Mouse (Mus musculus) common myeloid progenitor, adult 5-6 weeks (primary cell): ENCODE measurements around the gene Ralgapa2. TPM values are rescaled to one million over a fixed set of nuclear protein-coding genes. Genes with fewer than 3 reads are reported as not detected.

ENCODE experiments used
- ATAC-seq: replicated peaks from 2 replicates; pipeline ENCODE4 v1.8.0; 2016; ENCODE audit warnings: low read depth, mild to moderate bottlenecking, moderate TSS enrichment, inconsistent platforms; ENCODE audit not compliant: poor library complexity, severe bottlenecking
- total RNA-seq: library from RNA; stranded (forward); fragments of 200-1000, 187-1606 nt; gene quantifications from 2 replicates; pipeline ENCODE4 v1.2.3, GENCODE M21; 2017

The Ralgapa2 gene
- total RNA-seq, 1 experiment from 2014 or later: 24.2 TPM

GRCm38 (mm10) chr2:146231485-146231884 is 280.7 kb downstream of the Ralgapa2 start:
- no peak for ATAC-seq

GRCm38 (mm10) chr2:146228435-146228834 is 283.7 kb downstream of the Ralgapa2 start:
- ATAC-seq: no peak

- no peak for ATAC-seq
Measured at GRCm38 (mm10) chr2:146227646-146228045, 284.5 kb downstream of the Ralgapa2 start.

- ATAC-seq: peak; percentile 73
Measured at GRCm38 (mm10) chr2:146226484-146226883, 285.7 kb downstream of the Ralgapa2 start.

- ATAC-seq: no peak
Measured at GRCm38 (mm10) chr2:146225818-146226217, 286.3 kb downstream of the Ralgapa2 start.

DNA sequence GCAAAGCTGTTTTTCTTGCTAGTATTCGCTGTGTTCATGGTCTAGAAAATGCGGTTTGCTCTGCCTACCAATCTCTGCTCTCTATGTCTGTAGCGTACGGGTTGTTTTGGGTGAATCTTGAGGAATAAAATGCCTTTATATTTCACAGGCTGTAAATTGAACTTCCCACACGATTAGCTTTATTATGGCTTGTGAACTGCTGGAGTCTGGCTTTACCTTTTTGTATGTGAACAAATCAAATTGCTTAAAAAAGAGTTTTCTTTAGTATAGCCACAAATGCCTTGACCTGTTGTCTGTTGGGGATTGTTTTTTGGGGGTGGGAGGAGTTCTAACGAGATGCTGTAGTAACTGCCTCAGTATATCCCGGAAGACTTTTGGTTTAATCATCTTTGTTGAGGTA is 288.0 kb downstream of the Ralgapa2 start:
- ATAC-seq: no peak

DNA sequence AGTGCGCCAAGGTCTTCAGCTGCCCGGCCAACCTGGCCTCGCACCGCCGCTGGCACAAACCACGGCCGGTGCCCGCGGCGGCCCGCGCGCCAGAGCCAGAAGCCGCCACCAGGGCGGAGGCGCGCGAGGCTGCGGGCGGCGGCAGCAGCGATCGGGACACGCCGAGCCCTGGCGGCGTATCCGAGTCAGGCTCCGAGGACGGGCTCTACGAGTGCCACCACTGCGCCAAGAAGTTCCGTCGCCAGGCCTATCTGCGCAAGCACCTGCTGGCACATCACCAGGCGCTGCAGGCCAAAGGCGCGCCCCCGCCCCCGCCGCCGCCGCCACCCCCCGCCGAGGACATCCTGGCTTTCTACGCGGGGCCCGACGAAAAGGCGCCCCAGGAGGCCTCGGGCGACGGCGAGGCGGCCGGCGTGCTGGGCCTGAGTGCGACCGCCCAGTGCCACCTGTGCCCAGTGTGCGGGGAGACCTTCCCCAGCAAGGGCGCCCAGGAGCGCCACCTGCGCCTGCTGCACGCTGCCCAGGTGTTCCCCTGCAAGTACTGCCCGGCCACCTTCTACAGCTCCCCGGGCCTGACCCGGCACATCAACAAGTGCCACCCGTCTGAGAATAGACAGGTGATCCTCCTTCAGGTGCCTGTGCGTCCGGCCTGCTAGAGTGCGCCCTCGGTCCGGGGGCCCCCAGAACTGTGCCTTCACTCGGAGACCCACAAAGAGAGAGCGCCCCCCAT is 288.8 kb downstream of the Ralgapa2 start:
- peak; percentile 40 for ATAC-seq

DNA sequence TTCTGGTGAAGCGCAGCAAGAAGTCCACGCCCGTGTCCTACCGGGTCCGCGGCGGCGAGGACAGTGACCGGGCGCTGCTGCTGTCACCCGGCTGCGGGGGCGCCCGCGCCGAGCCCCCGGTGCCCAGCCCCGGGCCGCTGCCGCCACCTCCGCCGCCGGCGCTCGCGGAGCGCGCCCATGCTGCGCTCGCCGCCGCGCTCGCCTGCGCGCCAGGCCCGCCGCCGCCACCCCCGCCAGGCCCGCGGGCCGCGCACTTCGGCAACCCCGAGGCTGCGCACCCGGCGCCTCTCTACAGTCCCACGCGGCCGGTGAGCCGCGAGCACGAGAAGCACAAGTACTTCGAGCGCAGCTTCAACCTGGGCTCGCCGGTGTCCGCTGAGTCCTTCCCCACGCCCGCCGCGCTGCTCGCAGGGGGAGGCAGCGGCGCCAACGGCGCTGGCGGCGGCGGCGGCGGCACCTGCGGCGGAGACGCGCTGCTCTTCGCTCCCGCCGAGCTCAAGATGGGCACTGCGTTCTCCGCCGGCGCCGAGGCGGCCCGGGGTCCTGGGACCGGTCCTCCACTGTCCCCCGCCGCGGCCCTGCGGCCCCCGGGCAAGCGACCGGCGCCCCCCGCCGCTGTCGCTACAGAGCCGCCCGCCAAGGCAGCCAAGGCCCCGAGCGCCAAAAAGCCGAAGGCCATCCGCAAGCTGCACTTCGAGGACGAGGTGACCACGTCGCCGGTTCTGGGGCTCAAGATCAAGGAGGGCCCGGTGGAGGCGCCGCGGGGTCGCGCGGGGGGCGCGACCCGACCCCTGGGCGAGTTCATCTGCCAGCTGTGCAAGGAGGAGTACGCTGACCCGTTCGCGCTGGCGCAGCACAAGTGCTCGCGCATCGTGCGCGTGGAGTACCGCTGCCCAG is 289.6 kb downstream of the Ralgapa2 start:
- ATAC-seq: no peak

DNA sequence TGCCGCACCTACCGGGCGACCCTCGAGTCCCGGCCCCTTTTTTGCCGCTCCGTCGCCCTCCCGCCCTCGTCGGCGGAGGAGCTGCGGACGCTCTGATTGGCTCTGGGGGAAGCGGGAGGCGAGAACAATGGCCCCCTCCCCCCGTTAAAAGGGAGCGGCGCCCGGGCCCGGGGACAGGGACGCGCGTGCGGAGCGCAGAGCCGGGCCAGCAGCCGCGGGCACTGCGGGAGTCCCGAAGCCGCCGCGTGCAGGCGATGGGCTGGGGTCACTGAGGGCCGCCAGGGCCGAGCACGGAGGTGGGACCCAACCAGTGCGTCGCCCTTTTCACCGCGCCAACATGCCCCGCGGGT is 290.2 kb downstream of the Ralgapa2 start:
- no peak for ATAC-seq

- ATAC-seq: peak; percentile 13
Measured at GRCm38 (mm10) chr2:146221076-146221928, 290.8 kb downstream of the Ralgapa2 start, which contains the start of gene Insm1. Gene Insm1 (plus strand): TSS chr2:146221921.

DNA sequence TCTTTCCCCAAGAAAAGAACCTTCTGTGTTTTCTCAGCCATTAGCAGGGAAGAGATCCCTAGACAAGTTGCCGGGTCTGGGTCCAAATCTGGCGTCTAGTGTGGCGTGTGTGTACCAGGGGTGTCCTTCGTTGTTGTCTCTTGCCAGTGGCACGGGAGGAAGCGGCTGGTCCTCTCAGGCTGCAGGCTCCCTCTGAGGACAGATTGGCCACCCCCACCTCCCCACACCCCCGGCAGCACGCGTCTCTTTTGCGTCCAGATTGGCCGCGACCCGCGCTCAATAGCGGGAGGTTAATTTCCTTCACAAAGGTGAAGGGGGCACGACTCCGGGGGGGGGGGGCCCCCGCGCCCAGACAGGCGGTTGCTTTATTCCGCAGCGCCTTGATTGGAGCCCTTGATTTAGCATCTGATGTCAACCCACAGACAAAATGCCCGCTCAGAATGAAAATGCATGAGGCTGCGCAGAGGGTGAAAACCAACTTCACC is 291.5 kb downstream of the Ralgapa2 start:
- no peak for ATAC-seq

- no peak for ATAC-seq
Measured at GRCm38 (mm10) chr2:146219791-146220190, 292.4 kb downstream of the Ralgapa2 start.

- no peak for ATAC-seq
Measured at GRCm38 (mm10) chr2:146218881-146219535, 293.1 kb downstream of the Ralgapa2 start.

DNA sequence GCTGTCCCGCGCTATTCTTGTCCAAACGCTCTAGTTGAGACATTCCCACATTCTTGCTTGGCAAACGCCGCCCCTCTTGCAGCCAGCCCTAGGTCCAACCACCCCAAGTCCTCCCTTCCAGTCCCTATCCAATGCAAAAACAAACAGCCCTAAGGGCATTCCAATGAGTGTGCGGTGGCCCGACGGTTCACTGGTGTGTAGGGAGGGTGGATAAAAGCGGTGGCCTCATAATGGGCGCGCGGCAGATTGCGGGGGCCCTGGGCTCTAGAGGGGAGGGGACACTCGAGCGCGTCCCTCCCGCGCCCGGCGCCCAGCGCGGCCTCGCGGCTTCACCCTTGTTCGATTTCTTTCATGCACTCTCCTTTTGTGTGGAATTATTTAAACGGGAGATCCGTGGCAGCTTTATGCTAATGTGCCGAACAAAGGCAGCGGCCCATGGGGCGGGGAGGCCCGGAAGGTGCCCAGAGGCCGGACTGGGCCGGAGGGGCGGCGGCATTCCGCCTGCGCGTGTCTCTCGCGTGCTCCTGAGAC is 293.9 kb downstream of the Ralgapa2 start:
- no peak for ATAC-seq

DNA sequence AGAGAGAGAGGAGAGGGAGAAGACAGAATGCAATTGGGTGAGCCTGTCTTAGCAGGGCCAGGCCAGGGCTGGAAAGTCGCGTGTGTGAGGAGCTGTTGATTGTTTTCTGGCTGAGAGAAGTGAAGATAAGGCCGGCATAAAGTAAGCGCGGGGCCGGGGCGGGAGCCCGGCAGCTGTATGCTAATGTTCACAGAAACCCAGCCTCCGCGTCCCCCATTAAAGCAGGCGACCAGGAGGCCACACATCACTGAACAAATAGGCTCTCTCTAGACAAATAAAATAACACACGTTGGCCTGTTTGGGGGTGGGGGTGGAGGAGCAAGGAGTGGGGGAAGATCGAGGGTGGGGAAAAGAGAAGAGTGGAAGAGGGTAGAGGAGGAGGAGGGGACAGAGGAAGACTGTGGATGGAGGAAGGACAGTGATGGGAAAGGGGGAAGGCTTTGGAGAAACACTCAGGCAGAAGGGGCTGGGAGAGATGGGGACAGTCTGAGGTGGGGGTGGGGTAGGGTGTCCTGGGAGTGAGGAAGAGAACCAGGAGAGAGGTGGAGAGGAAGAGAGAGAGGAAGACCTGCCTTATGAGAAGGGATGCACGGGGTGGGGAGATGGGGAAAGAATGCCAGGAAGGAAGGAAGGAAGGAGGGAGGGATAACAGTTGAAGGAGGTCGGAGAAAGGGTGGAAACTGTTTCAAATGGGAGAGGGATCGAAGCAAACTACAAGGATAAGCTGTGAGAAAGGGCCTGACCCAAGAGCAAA is 294.7 kb downstream of the Ralgapa2 start:
- peak; percentile 45 for ATAC-seq

GRCm38 (mm10) chr2:146216111-146217064 is 295.8 kb downstream of the Ralgapa2 start:
- no peak for ATAC-seq

DNA sequence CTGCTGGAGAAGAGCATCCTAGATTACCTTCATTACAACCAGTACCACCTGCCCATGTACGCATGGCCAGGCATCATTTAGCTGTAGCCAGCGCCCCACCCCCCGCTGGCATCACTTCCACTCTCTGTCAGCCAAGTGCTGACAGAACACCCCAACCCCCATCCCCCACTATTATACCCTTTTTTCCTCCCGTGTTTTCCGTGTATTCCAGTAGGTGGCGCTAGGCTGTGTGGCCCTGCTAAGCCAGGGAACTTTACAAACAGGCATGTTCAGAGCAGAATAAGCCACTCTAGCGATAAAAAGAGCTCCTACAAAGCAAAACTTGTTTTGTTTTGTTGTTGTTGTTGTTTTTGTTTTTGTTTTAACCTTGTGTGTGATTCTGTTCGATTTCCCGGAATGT is 297.4 kb downstream of the Ralgapa2 start:
- ATAC-seq: peak; percentile 74

GRCm38 (mm10) chr2:146210968-146211367 is 301.2 kb downstream of the Ralgapa2 start:
- ATAC-seq: no peak
